ENCODE assay signal across 10 mouse cellular contexts in genomic region chr9:41054166-41054565, GRCm38 (mm10). TPM values are rescaled to one million over a fixed set of nuclear protein-coding genes. Genes with fewer than 3 reads are reported as not detected.
DNase-seq lines count a peak whose midpoint lies in the region; ATAC-seq and TF ChIP-seq lines count a peak whose summit lies in the region.
"Had no signal": no experiment of that assay in that cellular context is flagged by ENCODE, and none has a peak within 500 bp of the region (broad histone marks: within the 10 kb centered on the region; RNA-seq: fewer than 3 reads in every experiment).

No protein-coding gene starts in this region.

- H3K9ac ChIP-seq in forebrain, embryonic 15.5 days (replicated peaks) = no peak overlapping the region
- H3K9ac ChIP-seq in forebrain, embryonic 12.5 days = no peak overlapping the region
- H3K9ac ChIP-seq in neural tube, embryonic 15.5 days (replicated peaks) = no peak overlapping the region

- H3K36me3 ChIP-seq in forebrain, embryonic 15.5 days = no peaks in the 10 kb centered on the region
- H3K36me3 ChIP-seq in forebrain, embryonic 12.5 days (replicated peaks) = no peaks in the 10 kb centered on the region
- H3K36me3 ChIP-seq in neural tube, embryonic 15.5 days = peaks cover 4% of the 10 kb centered on the region; the same call in 1 of the 2 replicates
- no peaks in the 10 kb centered on the region for H3K36me3 ChIP-seq in kidney, adult 2 months (ENCODE audit: control insufficient read depth, insufficient read depth, low read length)

- H3K4me1 ChIP-seq in forebrain, embryonic 15.5 days = peaks cover 17% of the 10 kb centered on the region
- H3K4me1 ChIP-seq in forebrain, embryonic 12.5 days = 0 out of 2 replicates have a peak, but pooled peaks cover 8% of the 10 kb centered on the region
- peaks cover 16% of the 10 kb centered on the region for H3K4me1 ChIP-seq in neural tube, embryonic 15.5 days
- no peaks in the 10 kb centered on the region for H3K4me1 ChIP-seq in kidney, adult 2 months (ENCODE audit: control insufficient read depth, insufficient read depth, low read length)

- TF ChIP-seq CTCF in kidney, adult 2 months (conservative IDR thresholded peaks at IDR 0.05; ENCODE audit: insufficient read depth, insufficient read length, low read depth, low read length) = no peak

- H3K4me2 ChIP-seq in forebrain, embryonic 15.5 days (replicated peaks) = no peak overlapping the region
- no peak overlapping the region for H3K4me2 ChIP-seq in forebrain, embryonic 12.5 days
- no peak overlapping the region for H3K4me2 ChIP-seq in neural tube, embryonic 15.5 days

- 74% methylated on average over 9 of the region's 9 CpGs for WGBS in forebrain, embryonic 15.5 days
- WGBS in forebrain, embryonic 12.5 days = 89% methylated on average over 9 of the region's 9 CpGs
- 72% methylated on average over 9 of the region's 9 CpGs for WGBS in neural tube, embryonic 15.5 days
- 89% methylated on average over 9 of the region's 9 CpGs for WGBS in kidney, adult 2 months

- no peaks in the 10 kb centered on the region for H3K9me3 ChIP-seq in forebrain, embryonic 15.5 days
- no peaks in the 10 kb centered on the region for H3K9me3 ChIP-seq in forebrain, embryonic 12.5 days
- no peaks in the 10 kb centered on the region for H3K9me3 ChIP-seq in neural tube, embryonic 15.5 days (replicated peaks)

- ATAC-seq in forebrain, embryonic 15.5 days (replicated peaks) = peak; percentile 47; the same call in 1 of the 2 replicates
- no peak for ATAC-seq in forebrain, embryonic 12.5 days (ENCODE audit: low FRiP score)
- 0 out of 2 replicates have a peak, but pooled peaks have one; percentile 35 for ATAC-seq in neural tube, embryonic 15.5 days (ENCODE audit: low FRiP score)
- ATAC-seq in inflammation-experienced regulatory T-cells, adult 6 months = no peak

- no peak overlapping the region for H3K27ac ChIP-seq in forebrain, embryonic 15.5 days (replicated peaks)
- H3K27ac ChIP-seq in forebrain, embryonic 12.5 days = no peak overlapping the region
- H3K27ac ChIP-seq in neural tube, embryonic 15.5 days (replicated peaks) = peak overlapping the region; percentile 28; the same call in 1 of the 2 replicates
- H3K27ac ChIP-seq in kidney, adult 2 months (ENCODE audit: insufficient read depth, low read depth, low read length) = no peak overlapping the region
- H3K27ac ChIP-seq: macrophage had no signal

- no peak overlapping the region for H3K4me3 ChIP-seq in forebrain, embryonic 15.5 days
- H3K4me3 ChIP-seq in forebrain, embryonic 12.5 days (replicated peaks) = no peak overlapping the region
- no peak overlapping the region for H3K4me3 ChIP-seq in neural tube, embryonic 15.5 days (replicated peaks)
- H3K4me3 ChIP-seq in kidney, adult 2 months (ENCODE audit: insufficient read depth, low read depth, low read length) = no peak overlapping the region
- H3K4me3 ChIP-seq: erythroblast, embryonic 14.5 days had no signal

- no peaks in the 10 kb centered on the region for H3K27me3 ChIP-seq in forebrain, embryonic 15.5 days
- no peaks in the 10 kb centered on the region for H3K27me3 ChIP-seq in forebrain, embryonic 12.5 days
- H3K27me3 ChIP-seq in neural tube, embryonic 15.5 days (replicated peaks) = no peaks in the 10 kb centered on the region
- no peaks in the 10 kb centered on the region for H3K27me3 ChIP-seq in kidney, adult 2 months (replicated peaks; ENCODE audit: control insufficient read depth, insufficient read depth, low read length)

- TF ChIP-seq POLR2A in kidney, adult 2 months (IDR thresholded peaks at IDR 0.05; ENCODE audit: low read depth, low read length) = no peak

- peak; percentile 90 for DNase-seq in cerebellum, adult 9-10 months
- peak; percentile 94 for DNase-seq in layer of hippocampus, adult 11-12 months (ENCODE audit: low spot score)
- DNase-seq in kidney, adult 8-10 months = no peak
- DNase-seq in kidney, adult 2 months = no peak

RNA-seq across cellular contexts. Expression of gene Crtam, which starts 49.7 kb away (rescaled TPM):
- not detected in 2 replicates for polyA plus RNA-seq in forebrain, embryonic 15.5 days (2015; fragmentation: Nextera tagmentation; extraction: Ambion mirVana)
- 0.17 and 0.18 TPM in 2 replicates for polyA plus RNA-seq in forebrain, embryonic 12.5 days (2016; fragmentation: Nextera tagmentation; extraction: Ambion mirVana)
- polyA plus RNA-seq in neural tube, embryonic 15.5 days (2015; fragmentation: Nextera tagmentation; extraction: Ambion mirVana) = 0.08 and 0.15 TPM in 2 replicates
- 10 to 100 TPM in 1 of 3 experiments, 1 to 10 TPM in 2; 2.8 to 21.3 (median 3.2) TPM for polyA plus RNA-seq in inflammation-experienced regulatory T-cells, adult 6 months (2017; shearing (Covaris generic))
- 0.05 and 0.11 TPM in 2 replicates for polyA plus RNA-seq in kidney, adult 2 months (2012; rRNA removed)
- polyA plus RNA-seq: erythroblast, embryonic 14.5 days; macrophage had no signal

Comparison
In these comparisons a context has a peak if more than half of its experiments do, and no peak if none do; other contexts are left out.
1. ATAC-seq: peak in forebrain, embryonic 15.5 days (single experiment) and neural tube, embryonic 15.5 days (single experiment); none in forebrain, embryonic 12.5 days (single experiment) and inflammation-experienced regulatory T-cells, adult 6 months (single experiment).
2. DNase-seq: peak in cerebellum, adult 9-10 months (single experiment) and layer of hippocampus, adult 11-12 months (single experiment); none in kidney, adult 8-10 months (0 of 2) and kidney, adult 2 months (single experiment).